Mouse (Mus musculus) megakaryocyte, embryonic 14.5 days (primary cell): ENCODE results near the gene Kcnj6. TPM values are rescaled to one million over a fixed set of nuclear protein-coding genes. Genes with fewer than 3 reads are reported as not detected.

Source experiments
- H3K27me3 ChIP-seq: replicated peaks from 2 replicates; pipeline ENCODE3; 2012; ENCODE audit warnings: inconsistent platforms
- H3K36me3 ChIP-seq: replicated peaks from 2 replicates; pipeline ENCODE3; 2012; ENCODE audit warnings: low read length, inconsistent platforms, mixed read lengths
- H3K4me1 ChIP-seq: 2 replicates; pipeline ENCODE4 v1.6.1; 2012; ENCODE audit warnings: inconsistent platforms
- H3K4me3 ChIP-seq: replicated peaks from 2 replicates; pipeline ENCODE3; 2012; ENCODE audit warnings: moderate library complexity, mild to moderate bottlenecking, inconsistent platforms
- H3K9me3 ChIP-seq: 2 replicates; pipeline ENCODE4 v1.6.1; 2012; ENCODE audit warnings: inconsistent platforms
- FLI1 ChIP-seq: IDR thresholded peaks from 2 replicates; pipeline ENCODE4 v1.6.1; 2012; ENCODE audit warnings: low read length, inconsistent platforms, mixed read lengths
- GATA1 ChIP-seq: IDR thresholded peaks from 3 replicates; pipeline ENCODE4 v1.6.1; 2012; ENCODE audit warnings: mixed read lengths, low read length, inconsistent platforms, borderline replicate concordance
- polyA plus RNA-seq: library from polyadenylated mRNA; stranded (reverse); fragments of >175 nt; gene quantifications from 2 replicates; pipeline ENCODE4 v1.2.3, GENCODE M21; 2012; ENCODE audit warnings: low replicate concordance; ENCODE audit not compliant: insufficient read depth

Kcnj6 gene
- polyA plus RNA-seq, 1 experiment = not detected

GRCm38 (mm10) chr16:94724747-94725211 lies 272.7 kb downstream of the Kcnj6 start:
- Histone ChIP-seq H3K4me1 (peaks cover 24% of the 10 kb centered on the region), H3K36me3 (no peaks in the 10 kb centered on the region), H3K27me3 (peaks cover 35% of the 10 kb centered on the region), H3K4me3 (peak overlapping the region; percentile 92), H3K9me3 (peaks cover 24% of the 10 kb centered on the region)
- TF ChIP-seq GATA1 (no peak), FLI1 (no peak)

GRCm38 (mm10) chr16:94724061-94724596 lies 273.4 kb downstream of the Kcnj6 start:
- peak overlapping the region; percentile 92 for H3K4me3 ChIP-seq
- peaks cover 35% of the 10 kb centered on the region for H3K27me3 ChIP-seq
- peaks cover 17% of the 10 kb centered on the region for H3K9me3 ChIP-seq
- peaks cover 30% of the 10 kb centered on the region for H3K4me1 ChIP-seq
- no peaks in the 10 kb centered on the region for H3K36me3 ChIP-seq
- TF ChIP-seq GATA1 (no peak), FLI1 (no peak)

DNA sequence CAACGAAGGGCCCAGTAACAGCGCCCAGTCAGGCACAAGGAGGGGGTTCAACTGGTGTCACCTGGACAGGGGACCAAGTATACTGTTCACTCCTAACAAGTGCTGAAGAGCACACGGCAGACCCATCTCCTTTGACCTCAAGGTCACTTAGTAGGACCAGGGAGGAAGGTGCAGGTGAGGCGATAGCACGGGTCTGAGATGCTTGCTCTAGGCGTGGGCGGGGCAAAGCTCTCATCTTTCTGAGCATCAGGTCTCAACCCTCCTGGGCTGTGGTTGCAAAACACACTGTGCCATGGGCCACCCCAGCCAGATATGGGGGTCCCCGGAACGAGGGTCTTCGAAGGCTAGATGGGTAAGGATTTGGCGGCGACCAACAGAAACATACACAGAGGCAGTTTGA lies 274.6 kb downstream of the Kcnj6 start:
- Histone ChIP-seq H3K36me3 (no peaks in the 10 kb centered on the region), H3K4me1 (peaks cover 42% of the 10 kb centered on the region), H3K4me3 (no peak overlapping the region), H3K9me3 (peaks cover 8% of the 10 kb centered on the region), H3K27me3 (peaks cover 37% of the 10 kb centered on the region)
- TF ChIP-seq FLI1 (no peak), GATA1 (no peak)

DNA sequence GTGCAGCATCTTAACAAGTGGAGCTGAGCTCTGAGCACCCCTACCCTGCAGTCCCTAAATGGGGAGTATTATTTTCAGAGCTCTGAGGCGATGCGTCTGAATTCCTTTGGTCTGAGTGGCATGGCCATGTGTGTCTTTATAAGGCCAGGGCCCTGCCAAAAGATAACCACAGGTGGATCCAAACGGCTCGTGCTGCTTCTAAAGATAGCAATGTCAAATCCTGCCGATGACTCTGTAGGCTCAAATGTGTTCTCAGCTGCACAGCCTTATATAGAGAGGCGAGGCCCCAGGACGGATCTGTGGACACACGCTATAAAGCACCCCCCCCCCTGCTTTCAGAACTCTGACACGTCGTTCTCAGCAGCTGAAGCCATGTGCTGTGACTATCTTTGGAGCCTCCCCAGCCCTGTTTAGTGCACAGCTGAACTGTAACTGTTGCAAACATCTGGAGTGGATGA lies 275.9 kb downstream of the Kcnj6 start:
- H3K4me3 ChIP-seq = no peak overlapping the region
- H3K36me3 ChIP-seq = no peaks in the 10 kb centered on the region
- peaks cover 15% of the 10 kb centered on the region for H3K9me3 ChIP-seq
- peaks cover 42% of the 10 kb centered on the region for H3K27me3 ChIP-seq
- H3K4me1 ChIP-seq = peaks cover 42% of the 10 kb centered on the region
- TF ChIP-seq FLI1 (no peak), GATA1 (no peak)

- Histone ChIP-seq H3K36me3 (no peaks in the 10 kb centered on the region), H3K4me3 (no peak overlapping the region), H3K9me3 (peaks cover 22% of the 10 kb centered on the region), H3K27me3 (peaks cover 37% of the 10 kb centered on the region), H3K4me1 (peaks cover 42% of the 10 kb centered on the region)
- TF ChIP-seq FLI1 (no peak), GATA1 (no peak)
These were observed 276.9 kb downstream of the Kcnj6 start for GRCm38 (mm10) chr16:94720476-94721153.

GRCm38 (mm10) chr16:94719488-94719887 lies 278.0 kb downstream of the Kcnj6 start:
- TF ChIP-seq FLI1 (no peak), GATA1 (no peak)
- peaks cover 41% of the 10 kb centered on the region for H3K27me3 ChIP-seq
- H3K4me1 ChIP-seq = peaks cover 36% of the 10 kb centered on the region
- peaks cover 22% of the 10 kb centered on the region for H3K9me3 ChIP-seq
- no peak overlapping the region for H3K4me3 ChIP-seq
- H3K36me3 ChIP-seq = no peaks in the 10 kb centered on the region

DNA sequence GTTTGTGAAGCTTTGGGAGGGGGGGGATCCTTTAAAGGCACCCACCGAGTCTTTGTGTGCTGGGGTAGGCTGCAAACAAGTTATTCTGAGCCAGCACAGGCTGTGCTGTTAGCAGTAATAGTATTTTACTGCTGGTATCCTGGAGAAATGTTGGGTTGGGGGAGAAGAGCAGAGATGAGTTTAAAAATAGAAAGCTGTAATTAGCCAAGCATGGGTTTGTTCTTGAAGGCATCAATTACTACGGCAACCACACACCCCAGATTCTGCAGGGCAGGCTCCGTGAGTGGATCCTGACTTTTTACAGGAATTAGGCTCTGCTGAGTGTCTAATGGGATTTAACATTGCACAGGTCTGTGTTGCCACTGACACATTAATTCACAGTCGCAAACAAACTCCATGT lies 278.6 kb downstream of the Kcnj6 start:
- Histone ChIP-seq H3K36me3 (no peaks in the 10 kb centered on the region), H3K4me1 (peaks cover 35% of the 10 kb centered on the region), H3K9me3 (peaks cover 22% of the 10 kb centered on the region), H3K4me3 (no peak overlapping the region), H3K27me3 (peaks cover 38% of the 10 kb centered on the region)
- no peak for TF ChIP-seq GATA1
- TF ChIP-seq FLI1 = no peak

GRCm38 (mm10) chr16:94717051-94717450 lies 280.4 kb downstream of the Kcnj6 start:
- H3K4me3 ChIP-seq = no peak overlapping the region
- peaks cover 43% of the 10 kb centered on the region for H3K4me1 ChIP-seq
- peaks cover 35% of the 10 kb centered on the region for H3K27me3 ChIP-seq
- H3K36me3 ChIP-seq = no peaks in the 10 kb centered on the region
- no peak for TF ChIP-seq FLI1
- no peak for TF ChIP-seq GATA1
- peaks cover 17% of the 10 kb centered on the region for H3K9me3 ChIP-seq

- peaks cover 17% of the 10 kb centered on the region for H3K9me3 ChIP-seq
- H3K27me3 ChIP-seq = peaks cover 38% of the 10 kb centered on the region
- H3K4me1 ChIP-seq = peaks cover 32% of the 10 kb centered on the region
- no peak overlapping the region for H3K4me3 ChIP-seq
- TF ChIP-seq GATA1 = no peak
- TF ChIP-seq FLI1 = no peak
- H3K36me3 ChIP-seq = no peaks in the 10 kb centered on the region
These were observed 283.0 kb downstream of the Kcnj6 start for GRCm38 (mm10) chr16:94714483-94714882.

- Histone ChIP-seq H3K27me3 (peaks cover 41% of the 10 kb centered on the region), H3K4me1 (peaks cover 23% of the 10 kb centered on the region), H3K36me3 (no peaks in the 10 kb centered on the region), H3K4me3 (peak overlapping the region; percentile 89), H3K9me3 (peaks cover 17% of the 10 kb centered on the region)
- TF ChIP-seq GATA1 (no peak), FLI1 (no peak)
These were observed 283.9 kb downstream of the Kcnj6 start for GRCm38 (mm10) chr16:94713480-94714094.
